Mouse (Mus musculus) neural tube, embryonic 12.5 days (tissue): ENCODE measurements around the gene Gpr146. TPM values are rescaled to one million over a fixed set of nuclear protein-coding genes. Genes with fewer than 3 reads are reported as not detected.

ENCODE experiments used
- ATAC-seq: fragments of 200-750 bp; cut with Nextera tagmentation; 2 replicates; pipeline ENCODE4 v1.8.0; 2017; ENCODE audit warnings: low read depth, mild to moderate bottlenecking, moderate TSS enrichment, moderate library complexity; ENCODE audit not compliant: low FRiP score
- H3K27ac ChIP-seq: fragments of 300-500 bp; sonication (generic); 2 replicates; pipeline ENCODE4 v1.5.1; 2016
- H3K27me3 ChIP-seq: fragments of 300-500 bp; sonication (generic); replicated peaks from 2 replicates; pipeline ENCODE4 v1.6.1; 2016; ENCODE audit warnings: mild to moderate bottlenecking
- H3K36me3 ChIP-seq: fragments of 300-500 bp; sonication (generic); 2 replicates; pipeline ENCODE4 v1.6.1; 2016; ENCODE audit warnings: mild to moderate bottlenecking
- H3K4me1 ChIP-seq: fragments of 300-500 bp; sonication (generic); 2 replicates; pipeline ENCODE4 v1.6.1; 2016
- H3K4me2 ChIP-seq: fragments of 300-500 bp; sonication (generic); replicated peaks from 2 replicates; pipeline ENCODE4 v1.6.1; 2016; ENCODE audit warnings: mild to moderate bottlenecking
- H3K4me3 ChIP-seq: fragments of 300-500 bp; sonication (generic); 2 replicates; pipeline ENCODE4 v1.5.1; 2016
- H3K9ac ChIP-seq: fragments of 300-500 bp; sonication (generic); 2 replicates; pipeline ENCODE4 v1.6.1; 2016; ENCODE audit warnings: mild to moderate bottlenecking
- H3K9me3 ChIP-seq: fragments of 300-500 bp; sonication (generic); 2 replicates; pipeline ENCODE4 v1.6.1; 2016; ENCODE audit warnings: mild to moderate bottlenecking
- WGBS: fragments of 180-500 bp; shearing (Covaris S2); methylation state at CpG from one replicate; pipeline ENCODE4 v1.1.7; 2016; 5-methylcytosine and 5-hydroxymethylcytosine counted together
- polyA plus RNA-seq: library from polyadenylated mRNA; unstranded; fragments of >200 nt; fragmentation: Nextera tagmentation; extraction: Ambion mirVana; gene quantifications from 2 replicates; pipeline ENCODE4 v1.2.1, GENCODE M21; 2016

Gene Gpr146
- polyA plus RNA-seq, 1 experiment from 2014 or later, result 1.9 TPM

GRCm38 (mm10) chr5:139427001-139427400 lies 49.5 kb downstream of the Gpr146 start:
- 81% methylated on average over 9 of the region's 9 CpGs for WGBS
- H3K4me2 ChIP-seq, result no peak overlapping the region
- H3K4me3 ChIP-seq, result no peak overlapping the region
- no peak for ATAC-seq
- H3K9me3 ChIP-seq, result no peaks in the 10 kb centered on the region
- H3K27ac ChIP-seq, result no peak overlapping the region
- no peak overlapping the region for H3K9ac ChIP-seq
- peaks cover 46% of the 10 kb centered on the region for H3K4me1 ChIP-seq
- H3K27me3 ChIP-seq, result no peaks in the 10 kb centered on the region
- peaks cover 6% of the 10 kb centered on the region for H3K36me3 ChIP-seq

DNA sequence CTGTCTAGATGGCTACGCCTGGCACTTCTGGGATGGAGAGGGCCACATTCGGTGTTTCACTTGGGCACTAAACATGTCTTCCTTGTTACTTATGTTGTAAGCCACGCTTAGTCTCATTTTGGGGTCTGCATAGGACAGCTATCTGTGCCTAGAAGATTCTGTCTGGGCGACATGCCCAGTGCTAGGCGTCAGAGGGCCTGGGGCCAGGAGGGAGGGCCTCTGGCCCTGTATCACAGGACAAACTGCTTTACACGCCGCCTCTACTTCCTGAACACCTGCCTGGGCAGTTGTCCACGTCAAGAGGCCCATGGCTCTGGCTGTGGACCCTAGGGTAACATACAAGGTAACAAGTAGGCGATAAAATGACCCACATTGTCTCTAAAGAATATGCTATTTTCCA lies 50.5 kb downstream of the Gpr146 start:
- Histone ChIP-seq H3K27me3 (no peaks in the 10 kb centered on the region), H3K9me3 (no peaks in the 10 kb centered on the region), H3K9ac (no peak overlapping the region), H3K4me1 (peaks cover 48% of the 10 kb centered on the region), H3K4me3 (no peak overlapping the region), H3K36me3 (peaks cover 6% of the 10 kb centered on the region), H3K4me2 (no peak overlapping the region), H3K27ac (no peak overlapping the region)
- ATAC-seq, result no peak
- 87% methylated on average over 9 of the region's 9 CpGs for WGBS

- Histone ChIP-seq H3K9me3 (no peaks in the 10 kb centered on the region), H3K36me3 (peaks cover 6% of the 10 kb centered on the region), H3K4me3 (no peak overlapping the region), H3K9ac (0 out of 2 replicates have a peak overlapping the region, but pooled peaks have one; percentile 3), H3K4me2 (no peak overlapping the region), H3K27me3 (no peaks in the 10 kb centered on the region), H3K27ac (peak overlapping the region; percentile 7; the same call in 1 of the 2 replicates), H3K4me1 (peaks cover 56% of the 10 kb centered on the region)
- WGBS, result 47% methylated on average over 12 of the region's 12 CpGs
- ATAC-seq, result no peak
Measured at GRCm38 (mm10) chr5:139429818-139430341, 52.4 kb downstream of the Gpr146 start.

DNA sequence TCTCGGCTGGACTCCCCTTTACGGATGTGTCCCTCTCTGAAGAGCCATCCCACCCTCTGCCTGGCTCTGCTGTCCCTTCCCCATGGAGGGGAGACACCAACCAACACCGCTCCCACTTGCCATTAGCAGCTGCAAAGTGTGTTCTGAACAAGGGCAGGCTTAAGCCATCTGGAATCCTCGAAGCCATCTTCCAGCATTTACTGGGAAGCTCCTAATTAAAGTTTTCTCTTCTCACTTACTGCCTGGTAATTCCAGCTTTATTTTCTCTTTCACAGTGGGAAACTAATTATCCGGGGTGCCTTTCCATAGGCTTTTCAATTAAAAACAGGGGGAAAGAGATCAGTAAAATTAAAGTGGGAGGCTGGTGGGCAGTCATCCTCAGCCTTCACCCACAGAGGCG lies 54.8 kb downstream of the Gpr146 start:
- WGBS, result 58% methylated on average over 6 of the region's 6 CpGs
- ATAC-seq, result no peak
- H3K4me1 ChIP-seq, result peaks cover 69% of the 10 kb centered on the region

GRCm38 (mm10) chr5:139432747-139433508 lies 55.4 kb downstream of the Gpr146 start:
- no peaks in the 10 kb centered on the region for H3K9me3 ChIP-seq
- peaks cover 69% of the 10 kb centered on the region for H3K4me1 ChIP-seq
- H3K4me3 ChIP-seq, result no peak overlapping the region
- H3K9ac ChIP-seq, result no peak overlapping the region
- ATAC-seq, result no peak
- 61% methylated on average over 7 of the region's 7 CpGs for WGBS
- H3K4me2 ChIP-seq, result no peak overlapping the region
- H3K27ac ChIP-seq, result no peak overlapping the region
- H3K36me3 ChIP-seq, result no peaks in the 10 kb centered on the region
- no peaks in the 10 kb centered on the region for H3K27me3 ChIP-seq

More for the DNA sequence above, 54.8 kb downstream of the Gpr146 start:
- H3K27me3 ChIP-seq, result no peaks in the 10 kb centered on the region
- H3K9me3 ChIP-seq, result no peaks in the 10 kb centered on the region
- H3K9ac ChIP-seq, result no peak overlapping the region
- no peak overlapping the region for H3K4me2 ChIP-seq
- H3K4me3 ChIP-seq, result no peak overlapping the region
- no peak overlapping the region for H3K27ac ChIP-seq
- H3K36me3 ChIP-seq, result no peaks in the 10 kb centered on the region

- no peak overlapping the region for H3K4me3 ChIP-seq
- no peak overlapping the region for H3K27ac ChIP-seq
- no peaks in the 10 kb centered on the region for H3K9me3 ChIP-seq
- WGBS, result 78% methylated on average over 9 of the region's 9 CpGs
- H3K4me2 ChIP-seq, result no peak overlapping the region
- H3K36me3 ChIP-seq, result no peaks in the 10 kb centered on the region
- H3K9ac ChIP-seq, result no peak overlapping the region
- ATAC-seq, result no peak
- H3K4me1 ChIP-seq, result peaks cover 64% of the 10 kb centered on the region
- no peaks in the 10 kb centered on the region for H3K27me3 ChIP-seq
Measured at GRCm38 (mm10) chr5:139433842-139434568, 56.5 kb downstream of the Gpr146 start.

GRCm38 (mm10) chr5:139434940-139435339 lies 57.4 kb downstream of the Gpr146 start:
- Histone ChIP-seq H3K27ac (no peak overlapping the region), H3K9ac (no peak overlapping the region), H3K4me3 (no peak overlapping the region), H3K27me3 (no peaks in the 10 kb centered on the region), H3K4me2 (no peak overlapping the region; the same call in 1 of the 2 replicates), H3K36me3 (no peaks in the 10 kb centered on the region), H3K4me1 (peaks cover 54% of the 10 kb centered on the region), H3K9me3 (no peaks in the 10 kb centered on the region)
- 24% methylated on average over 8 of the region's 8 CpGs for WGBS
- ATAC-seq, result peak; percentile 63

- Histone ChIP-seq H3K4me1 (peaks cover 33% of the 10 kb centered on the region), H3K9ac (no peak overlapping the region), H3K27ac (no peak overlapping the region), H3K4me3 (no peak overlapping the region), H3K36me3 (no peaks in the 10 kb centered on the region), H3K27me3 (no peaks in the 10 kb centered on the region), H3K9me3 (no peaks in the 10 kb centered on the region), H3K4me2 (no peak overlapping the region)
- WGBS, result 92% methylated on average over 4 of the region's 4 CpGs
- ATAC-seq, result no peak
Measured at GRCm38 (mm10) chr5:139437769-139438168, 60.3 kb downstream of the Gpr146 start.

DNA sequence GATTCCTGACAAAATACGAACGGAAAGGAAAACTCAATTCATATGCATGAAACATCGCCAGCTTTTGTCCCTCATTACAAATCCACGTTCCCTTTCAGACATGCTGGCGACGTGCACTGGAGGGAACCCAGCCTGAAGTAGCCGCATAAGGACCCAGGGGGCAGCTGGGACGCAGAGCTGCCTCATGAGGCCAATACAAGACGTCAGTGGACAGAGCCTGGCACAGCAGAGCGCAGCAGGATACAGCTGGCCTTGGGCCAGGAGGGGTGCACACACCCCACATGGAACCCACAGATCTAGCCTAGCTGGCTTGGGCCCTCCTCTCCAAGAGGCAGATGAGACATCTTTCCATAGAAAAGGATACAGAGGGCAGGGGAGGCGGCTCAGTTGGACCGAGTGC lies 60.9 kb downstream of the Gpr146 start:
- H3K27me3 ChIP-seq, result no peaks in the 10 kb centered on the region
- H3K27ac ChIP-seq, result no peak overlapping the region
- ATAC-seq, result no peak
- no peak overlapping the region for H3K4me2 ChIP-seq
- H3K9ac ChIP-seq, result no peak overlapping the region
- WGBS, result 71% methylated on average over 12 of the region's 12 CpGs
- no peaks in the 10 kb centered on the region for H3K9me3 ChIP-seq
- H3K4me3 ChIP-seq, result no peak overlapping the region
- H3K36me3 ChIP-seq, result no peaks in the 10 kb centered on the region
- H3K4me1 ChIP-seq, result peaks cover 35% of the 10 kb centered on the region

- H3K4me2 ChIP-seq, result no peak overlapping the region
- ATAC-seq, result no peak
- 85% methylated on average over 5 of the region's 5 CpGs for WGBS
- peaks cover 15% of the 10 kb centered on the region for H3K4me1 ChIP-seq
- no peak overlapping the region for H3K9ac ChIP-seq
- no peaks in the 10 kb centered on the region for H3K9me3 ChIP-seq
- H3K27ac ChIP-seq, result no peak overlapping the region
- no peak overlapping the region for H3K4me3 ChIP-seq
- no peaks in the 10 kb centered on the region for H3K36me3 ChIP-seq
- H3K27me3 ChIP-seq, result no peaks in the 10 kb centered on the region
Measured at GRCm38 (mm10) chr5:139440451-139440850, 63.0 kb downstream of the Gpr146 start.

GRCm38 (mm10) chr5:139440926-139441725 lies 63.6 kb downstream of the Gpr146 start:
- WGBS, result 94% methylated on average over 11 of the region's 11 CpGs
- Histone ChIP-seq H3K9ac (no peak overlapping the region), H3K36me3 (no peaks in the 10 kb centered on the region), H3K9me3 (no peaks in the 10 kb centered on the region), H3K27me3 (no peaks in the 10 kb centered on the region), H3K4me3 (no peak overlapping the region), H3K4me2 (no peak overlapping the region), H3K4me1 (peaks cover 12% of the 10 kb centered on the region), H3K27ac (no peak overlapping the region)
- ATAC-seq, result no peak

DNA sequence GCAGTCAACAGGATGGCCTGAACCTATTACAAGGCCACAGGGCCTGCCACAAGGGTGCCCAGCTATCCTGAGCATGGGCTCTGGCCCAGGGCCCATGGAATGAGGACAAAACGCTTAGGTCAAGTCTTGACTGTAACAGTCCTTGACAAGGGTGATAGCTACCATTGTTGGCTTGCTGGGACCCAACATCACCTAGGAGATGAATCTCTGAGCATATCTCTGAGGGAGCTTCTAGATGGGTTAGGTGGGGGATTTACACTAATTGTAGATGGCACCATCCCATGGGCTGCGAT lies 64.2 kb downstream of the Gpr146 start:
- Histone ChIP-seq H3K9me3 (no peaks in the 10 kb centered on the region), H3K4me1 (peaks cover 11% of the 10 kb centered on the region; the same call in 1 of the 2 replicates), H3K27me3 (no peaks in the 10 kb centered on the region), H3K36me3 (no peaks in the 10 kb centered on the region), H3K9ac (no peak overlapping the region), H3K27ac (no peak overlapping the region), H3K4me2 (no peak overlapping the region), H3K4me3 (no peak overlapping the region)
- 94% methylated on average over 2 of the region's 2 CpGs for WGBS
- no peak for ATAC-seq
